Mouse (Mus musculus) CH12.LX (cell line): ENCODE results near the gene Fbxw4. TPM values are rescaled to one million over a fixed set of nuclear protein-coding genes. Genes with fewer than 3 reads are reported as not detected.

Experiments used
- DNase-seq: peaks from one replicate; pipeline ENCODE4 v3.0.0-alpha.2; 2013; ENCODE audit errors: extremely low read depth
- H3K27ac ChIP-seq: 2 replicates; pipeline ENCODE4 v1.5.1; 2012; ENCODE audit warnings: low read depth, mild to moderate bottlenecking, control low read depth, moderate library complexity; ENCODE audit not compliant: insufficient read depth
- H3K27me3 ChIP-seq: replicated peaks from 2 replicates; pipeline ENCODE3; 2012; ENCODE audit warnings: inconsistent platforms
- H3K36me3 ChIP-seq, 2 experiments: replicated peaks in 1 of 2; 2 replicates each; pipeline versions ENCODE3 to v1.6.1; 2012; ENCODE audit warnings: inconsistent platforms in 1 of 2, low read length in 1 of 2, mild to moderate bottlenecking in 1 of 2, mixed read lengths in 1 of 2, moderate library complexity in 1 of 2; ENCODE audit not compliant: control insufficient read depth in 1 of 2, insufficient read depth in 1 of 2
- H3K4me1 ChIP-seq, 2 experiments: 2 replicates each; pipeline ENCODE4 v1.6.1; 2012; ENCODE audit warnings: inconsistent platforms in 1 of 2, moderate library complexity in 1 of 2; ENCODE audit not compliant: insufficient read depth in 2 of 2, control insufficient read depth in 1 of 2
- H3K4me2 ChIP-seq: 2 replicates; pipeline ENCODE4 v1.6.1; 2012; ENCODE audit warnings: low read depth, mild to moderate bottlenecking, control low read depth; ENCODE audit not compliant: poor library complexity, insufficient read depth, severe bottlenecking
- H3K4me3 ChIP-seq, 3 experiments: fragments of 150-350 bp in 1 of 3; sonication (generic) in 1 of 3; replicated peaks in 1 of 3; 2 replicates each; pipeline versions ENCODE3 to v1.5.1; 2011 to 2012; ENCODE audit warnings: low read depth in 2 of 3, low read length in 2 of 3, mild to moderate bottlenecking in 2 of 3, moderate library complexity in 2 of 3, control low read depth in 1 of 3, improper control_type of control experiment in 1 of 3, inconsistent platforms in 1 of 3, mixed read lengths in 1 of 3; ENCODE audit not compliant: poor library complexity in 1 of 3
- H3K79me2 ChIP-seq: replicated peaks from 2 replicates; pipeline ENCODE4 v1.6.1; 2012; ENCODE audit warnings: mild to moderate bottlenecking, moderate library complexity; ENCODE audit not compliant: control insufficient read depth, poor library complexity, insufficient read depth, severe bottlenecking; ENCODE audit errors: extremely low read depth
- H3K9ac ChIP-seq: 2 replicates; pipeline ENCODE4 v1.6.1; 2012; ENCODE audit warnings: low read depth, mild to moderate bottlenecking, control low read depth, moderate library complexity; ENCODE audit not compliant: insufficient read depth
- H3K9me3 ChIP-seq: replicated peaks from 2 replicates; pipeline ENCODE3; 2012; ENCODE audit warnings: low read length, inconsistent platforms, mixed read lengths
- BHLHE40 ChIP-seq: IDR thresholded peaks from 2 replicates; pipeline ENCODE4 v1.6.1; 2011; ENCODE audit warnings: mild to moderate bottlenecking, low read depth, low read length, improper control_type of control experiment
- CHD2 ChIP-seq: IDR thresholded peaks from 2 replicates; pipeline ENCODE4 v1.6.1; 2011; ENCODE audit warnings: low read length, improper control_type of control experiment
- CTCF ChIP-seq, 2 experiments: IDR thresholded peaks in 1 of 2; conservative IDR thresholded peaks in 1 of 2; 2 replicates each; pipeline ENCODE4 v1.5.1; 2011 to 2012; ENCODE audit warnings: low read depth in 2 of 2, low read length in 2 of 2, improper control_type of control experiment in 1 of 2, inconsistent platforms in 1 of 2, mild to moderate bottlenecking in 1 of 2, moderate library complexity in 1 of 2
- ELF1 ChIP-seq: IDR thresholded peaks from 2 replicates; pipeline ENCODE4 v1.6.1; 2014; ENCODE audit warnings: low read depth, mild to moderate bottlenecking, inconsistent platforms, low read length, improper control_type of control experiment
- GABPA ChIP-seq: IDR thresholded peaks from 2 replicates; pipeline ENCODE4 v1.6.1; 2012; ENCODE audit warnings: low read depth, low read length, improper control_type of control experiment, inconsistent platforms; ENCODE audit not compliant: insufficient replicate concordance
- HCFC1 ChIP-seq: IDR thresholded peaks from 2 replicates; pipeline ENCODE4 v1.6.1; 2012; ENCODE audit warnings: low read depth, mild to moderate bottlenecking, inconsistent platforms, low read length, improper control_type of control experiment
- IRF4 ChIP-seq: IDR thresholded peaks from 2 replicates; pipeline ENCODE4 v1.6.1; 2014; ENCODE audit warnings: low read depth, mild to moderate bottlenecking, inconsistent platforms, low read length, improper control_type of control experiment
- JUND ChIP-seq: conservative IDR thresholded peaks from 2 replicates; pipeline ENCODE4 v1.6.1; 2011; ENCODE audit warnings: low read depth, low read length, improper control_type of control experiment
- KAT2A ChIP-seq: IDR thresholded peaks from 2 replicates; pipeline ENCODE4 v1.6.1; 2012; ENCODE audit warnings: low read length, improper control_type of control experiment, inconsistent platforms; ENCODE audit not compliant: insufficient replicate concordance
- MAFK ChIP-seq: IDR thresholded peaks from 2 replicates; pipeline ENCODE4 v1.6.1; 2011; ENCODE audit warnings: low read length, improper control_type of control experiment; ENCODE audit not compliant: insufficient replicate concordance
- MAX ChIP-seq: IDR thresholded peaks from 2 replicates; pipeline ENCODE4 v1.6.1; 2011; ENCODE audit warnings: low read length, improper control_type of control experiment
- MEF2A ChIP-seq: IDR thresholded peaks from 2 replicates; pipeline ENCODE4 v1.6.1; 2014; ENCODE audit warnings: low read depth, mild to moderate bottlenecking, inconsistent platforms, low read length, improper control_type of control experiment, borderline replicate concordance
- NELFE ChIP-seq: IDR thresholded peaks from 2 replicates; pipeline ENCODE4 v1.6.1; 2011; ENCODE audit warnings: low read depth, low read length, improper control_type of control experiment
- PAX5 ChIP-seq: IDR thresholded peaks from 2 replicates; pipeline ENCODE4 v1.6.1; 2012; ENCODE audit warnings: low read length, inconsistent platforms, mixed read lengths
- POLR2AphosphoS2 ChIP-seq: IDR thresholded peaks from 2 replicates; pipeline ENCODE4 v1.6.1; 2011; ENCODE audit warnings: low read depth, low read length, improper control_type of control experiment
- RAD21 ChIP-seq: IDR thresholded peaks from 2 replicates; pipeline ENCODE4 v1.6.1; 2011; ENCODE audit warnings: low read depth, mild to moderate bottlenecking, low read length, improper control_type of control experiment, moderate library complexity
- RCOR1 ChIP-seq: conservative IDR thresholded peaks from 2 replicates; pipeline ENCODE4 v1.6.1; 2012; ENCODE audit warnings: low read depth, mild to moderate bottlenecking, inconsistent platforms, low read length, improper control_type of control experiment
- SIN3A ChIP-seq: IDR thresholded peaks from 2 replicates; pipeline ENCODE4 v1.6.1; 2012; ENCODE audit warnings: low read length, improper control_type of control experiment, inconsistent platforms
- TBP ChIP-seq: conservative IDR thresholded peaks from 2 replicates; pipeline ENCODE4 v1.6.1; 2011; ENCODE audit warnings: low read depth, low read length, improper control_type of control experiment
- UBTF ChIP-seq: IDR thresholded peaks from 2 replicates; pipeline ENCODE4 v1.6.1; 2012; ENCODE audit warnings: low read depth, mild to moderate bottlenecking, inconsistent platforms, low read length, improper control_type of control experiment, moderate library complexity
- USF2 ChIP-seq: conservative IDR thresholded peaks from 2 replicates; pipeline ENCODE4 v1.6.1; 2011; ENCODE audit warnings: low read depth, low read length, improper control_type of control experiment
- ZKSCAN1 ChIP-seq: IDR thresholded peaks from 2 replicates; pipeline ENCODE4 v1.6.1; 2012; ENCODE audit warnings: low read depth, inconsistent platforms, low read length, improper control_type of control experiment, borderline replicate concordance
- ZMIZ1 ChIP-seq: IDR thresholded peaks from 2 replicates; pipeline ENCODE4 v1.6.1; 2012; ENCODE audit warnings: low read depth, mild to moderate bottlenecking, inconsistent platforms, low read length, improper control_type of control experiment
- ZNF384 ChIP-seq: IDR thresholded peaks from 2 replicates; pipeline ENCODE4 v1.6.1; 2012; ENCODE audit warnings: low read depth, low read length, improper control_type of control experiment, inconsistent platforms
- dilution Hi-C: fragments of 300-500 bp; cut with MboI; formaldehyde crosslinking; loops from 2 replicates; pipeline ENCODE4 v1.14.3; 2020; ENCODE audit warnings: low sequenced_read_pairs; ENCODE audit not compliant: extremely low pct_unique_long_range_greater_than_20kb, extremely low pct_ligation_motif_present
- in situ Hi-C: fragments of 300-500 bp; cut with MboI; formaldehyde crosslinking; loops from 3 replicates; pipeline ENCODE4 v1.14.3; 2019; ENCODE audit warnings: low sequenced_read_pairs, low pct_ligation_motif_present, low pct_unique_long_range_greater_than_20kb, mixed read lengths
- polyA plus RNA-seq: library from polyadenylated mRNA; unstranded; fragments of >175 nt; gene quantifications from 2 replicates; pipeline ENCODE4 v1.2.1, GENCODE M21; 2012; ENCODE audit warnings: low read depth; ENCODE audit not compliant: insufficient read length
- total RNA-seq, 2 experiments: library from RNA; depleted of rRNA; stranded (reverse); fragments of 300-350 nt in 1 of 2; fragments of >200 nt in 1 of 2; gene quantifications; 2 replicates each; pipeline ENCODE4 v1.2.3; 2012 to 2014

The Fbxw4 gene
- total and polyA plus RNA-seq, 3 experiments = 4.5 to 8.6 (median 7.5) TPM

GRCm38 (mm10) chr19:45695496-45696280 lies 35.6 kb upstream of the Fbxw4 start:
- Histone ChIP-seq H3K9me3 (no peaks in the 10 kb centered on the region), H3K4me1 (peaks cover 0 to under 1% of the 10 kb centered on the region in 2 experiments; a peak in 2 of 4 replicates), H3K27ac (no peak overlapping the region), H3K27me3 (no peaks in the 10 kb centered on the region), H3K4me3 (no peak overlapping the region), H3K9ac (no peak overlapping the region), H3K79me2 (no peaks in the 10 kb centered on the region), H3K4me2 (no peak overlapping the region), H3K36me3 (no peaks in the 10 kb centered on the region)
- TF ChIP-seq KAT2A (no peak), GABPA (no peak), CHD2 (no peak), RAD21 (no peak), RCOR1 (no peak), ZMIZ1 (no peak), ZNF384 (no peak), MAFK (no peak), USF2 (no peak), HCFC1 (no peak), NELFE (no peak), PAX5 (no peak)
- in situ Hi-C loops (no loop called here), dilution Hi-C loops (no loop called here)
- no peak for DNase-seq

GRCm38 (mm10) chr19:45694056-45694455 lies 33.9 kb upstream of the Fbxw4 start:
- H3K4me1 ChIP-seq = peaks cover 0 to 7% of the 10 kb centered on the region in 2 experiments; a peak in 2 of 4 replicates
- H3K27ac ChIP-seq = no peak overlapping the region
- H3K36me3 ChIP-seq = no peaks in the 10 kb centered on the region
- H3K9ac ChIP-seq = no peak overlapping the region
- no peak overlapping the region for H3K4me2 ChIP-seq
- no peaks in the 10 kb centered on the region for H3K27me3 ChIP-seq
- no peak for TF ChIP-seq POLR2AphosphoS2
- peak; percentile 7 to 41; a peak in 2 of 4 replicates for TF ChIP-seq CTCF (conservative IDR thresholded peaks at IDR 0.05 in 1 of 2, IDR thresholded peaks at IDR 0.05 in 1 of 2; ENCODE audit: low read depth in 2 of 2, low read length in 2 of 2)
- dilution Hi-C loops = no loop called here
- H3K9me3 ChIP-seq = no peaks in the 10 kb centered on the region
- peak; percentile 37 for DNase-seq
- no peaks in the 10 kb centered on the region for H3K79me2 ChIP-seq
- H3K4me3 ChIP-seq = no peak overlapping the region
- in situ Hi-C loops = no loop called here

DNA sequence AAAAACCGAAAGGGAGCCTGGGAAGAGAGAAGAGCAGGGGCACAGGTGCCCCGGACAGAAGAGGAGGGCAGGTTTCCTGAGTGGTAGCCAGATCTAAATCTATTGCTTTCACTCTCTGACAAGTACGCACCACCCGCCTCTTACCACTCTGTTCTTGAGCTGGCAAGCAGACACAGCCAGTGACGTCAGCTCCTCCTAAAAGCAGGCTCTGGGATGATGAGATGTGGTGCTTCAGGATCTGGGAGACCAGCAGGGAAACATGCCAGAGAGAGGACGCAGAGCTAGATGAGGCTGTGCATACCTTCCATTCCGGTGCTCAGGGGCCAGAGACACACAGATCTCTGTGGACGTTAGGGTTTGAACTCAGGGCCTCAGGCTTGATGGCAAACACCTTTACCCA lies 32.1 kb upstream of the Fbxw4 start:
- Histone ChIP-seq H3K27me3 (no peaks in the 10 kb centered on the region), H3K9me3 (no peaks in the 10 kb centered on the region), H3K79me2 (no peaks in the 10 kb centered on the region), H3K9ac (no peak overlapping the region), H3K4me3 (no peak overlapping the region), H3K4me1 (peaks cover 0 to 7% of the 10 kb centered on the region in 2 experiments; a peak in 2 of 4 replicates), H3K36me3 (no peaks in the 10 kb centered on the region), H3K27ac (no peak overlapping the region), H3K4me2 (no peak overlapping the region)
- DNase-seq = no peak
- in situ Hi-C loops (no loop called here), dilution Hi-C loops (no loop called here)
- TF ChIP-seq SIN3A (no peak), MAX (no peak), POLR2AphosphoS2 (no peak), UBTF (no peak), KAT2A (no peak), TBP (no peak), CTCF (conservative IDR thresholded peaks at IDR 0.05 in 1 of 2, IDR thresholded peaks at IDR 0.05 in 1 of 2; ENCODE audit: low read depth in 2 of 2, low read length in 2 of 2) (no peak), ZKSCAN1 (no peak), ZNF384 (no peak), BHLHE40 (no peak), IRF4 (no peak), MEF2A (no peak), HCFC1 (no peak), JUND (no peak), ELF1 (no peak), PAX5 (no peak)
